Mouse (Mus musculus) left cerebral cortex, postnatal 25 days (tissue): ENCODE results near the gene Tex9. TPM values are rescaled to one million over a fixed set of nuclear protein-coding genes. Genes with fewer than 3 reads are reported as not detected.
"Not testable (repeated sequence)": the region's sequence is repeated elsewhere in the genome, so short reads cannot be mapped to it uniquely, and the experiment has no call there.

Source experiments
- DNase-seq, 2 experiments: peaks; one replicate each; pipeline ENCODE4 v3.0.0; 2022; ENCODE audit warnings: low spot score in 2 of 2, mixed read lengths in 1 of 2
- intact Hi-C: fragments of 180-260 bp; cut with DNase I; formaldehyde crosslinking; loops from one replicate; pipeline ENCODE4 v1.15.1; 2025
- total RNA-seq, 2 experiments: library from RNA; stranded (reverse); gene quantifications; 2 replicates each; pipeline ENCODE4 v1.2.3; 2021

The Tex9 gene
- total RNA-seq, 2 experiments from 2014 or later: 8.3 to 13.9 TPM

DNA sequence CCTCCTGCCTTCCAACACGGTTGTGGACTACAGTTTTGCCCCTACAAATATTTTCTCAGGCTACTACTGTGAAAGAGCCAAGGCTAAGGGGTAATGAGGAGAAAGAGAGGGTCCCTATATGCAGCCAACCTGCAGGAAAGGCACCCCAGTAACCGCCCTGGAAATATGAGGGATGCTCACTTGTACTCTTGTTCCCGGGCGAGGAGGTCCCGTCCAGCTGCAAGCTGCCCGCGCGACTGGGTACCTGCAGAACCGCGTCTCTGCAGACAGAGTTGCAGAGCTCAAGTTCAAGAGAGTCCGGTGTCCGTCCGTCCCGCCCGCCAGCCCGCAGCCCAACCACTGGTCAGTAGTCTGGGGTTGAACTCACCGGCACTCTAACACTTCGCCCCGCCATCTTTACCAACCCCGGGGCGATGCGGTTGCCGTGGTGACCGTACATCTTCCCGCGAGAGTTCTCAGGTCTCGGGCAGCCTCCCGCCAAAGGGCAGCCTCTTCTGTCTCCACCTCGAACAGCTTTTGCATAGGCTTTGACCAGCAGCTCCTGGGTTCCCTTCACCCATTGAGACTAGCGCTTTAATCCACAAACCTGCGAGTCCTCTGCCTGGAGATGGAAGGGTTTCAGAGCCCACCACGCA, 336 bp downstream of the Tex9 start:
- intact Hi-C loops: loop anchor here (2.0 kb wide), 1 partner anchor 39 kb away; no protein-coding TSS in a partner anchor
- DNase-seq: peak; percentile 85 to 91

DNA sequence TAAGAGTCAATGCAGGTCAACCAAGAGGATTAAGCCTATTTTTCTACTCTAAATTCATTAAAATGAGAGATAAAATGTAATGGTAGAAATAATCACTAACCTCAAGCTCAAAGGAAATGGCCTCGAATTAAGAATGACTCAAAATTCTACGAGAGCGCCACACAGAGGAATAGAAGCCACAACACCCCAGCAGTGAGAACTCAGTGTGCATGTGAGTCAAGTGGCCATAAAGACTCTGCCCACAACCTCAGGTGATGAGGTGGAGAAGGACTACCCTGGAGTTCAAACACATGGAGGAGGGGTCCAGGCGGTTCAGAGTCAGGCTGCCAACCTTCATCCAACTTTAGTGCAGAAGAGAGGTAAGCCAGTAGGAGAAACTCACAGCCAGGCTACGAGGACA, 2.9 kb downstream of the Tex9 start:
- intact Hi-C loops: no loop called here
- DNase-seq: no peak

DNA sequence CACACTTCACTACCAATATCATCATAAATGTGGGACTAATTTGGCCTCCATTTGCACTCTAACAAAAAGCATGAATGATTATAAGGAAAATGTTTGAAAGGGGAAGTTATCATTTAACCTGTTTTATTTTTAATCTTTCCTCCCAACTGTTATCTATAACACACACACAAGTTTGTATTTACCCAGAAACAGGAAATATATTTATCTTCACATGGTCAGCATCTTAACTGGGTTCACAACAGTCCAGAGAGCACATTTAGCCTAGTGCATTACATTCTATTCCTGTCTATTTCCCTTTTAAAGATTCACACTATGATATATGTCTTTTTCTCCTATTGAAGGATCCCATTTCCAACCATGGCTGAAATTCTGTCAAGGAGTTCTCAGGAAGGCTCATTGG, 3.5 kb downstream of the Tex9 start:
- intact Hi-C loops: no loop called here
- no peak for DNase-seq

GRCm38 (mm10) chr9:72479276-72479675, 12.7 kb downstream of the Tex9 start:
- intact Hi-C loops: no loop called here
- no peak for DNase-seq

- DNase-seq: no peak
- intact Hi-C loops: no loop called here
These were observed 14.7 kb downstream of the Tex9 start for GRCm38 (mm10) chr9:72477306-72477705.

DNA sequence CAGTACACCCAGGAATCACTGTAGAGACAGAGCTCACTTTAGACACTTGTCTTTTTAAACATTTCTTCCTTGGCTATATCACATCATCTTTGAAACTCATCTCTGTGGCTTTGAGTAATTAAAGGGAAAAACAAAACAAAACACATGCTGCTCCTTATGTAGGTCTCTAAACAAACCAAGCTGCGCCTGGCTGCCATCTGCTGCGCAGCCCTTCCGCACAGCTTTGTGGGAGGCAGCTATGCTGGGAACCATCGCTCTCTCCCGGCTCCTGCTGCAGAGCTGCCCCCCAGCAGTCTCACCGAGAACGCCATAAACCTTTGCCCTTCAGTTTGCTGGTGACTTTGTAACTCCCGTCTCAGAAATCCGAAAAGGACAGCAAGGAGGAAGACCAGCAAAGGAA, 16.5 kb downstream of the Tex9 start:
- peak; percentile 57 to 72 for DNase-seq
- intact Hi-C loops: no loop called here

GRCm38 (mm10) chr9:72469851-72470250, 22.2 kb downstream of the Tex9 start:
- intact Hi-C loops: no loop called here

GRCm38 (mm10) chr9:72468616-72469015, 23.4 kb downstream of the Tex9 start:
- DNase-seq: no peak
- intact Hi-C loops: no loop called here

More at GRCm38 (mm10) chr9:72469851-72470250, 22.2 kb downstream of the Tex9 start:
- DNase-seq: no peak

- intact Hi-C loops: no loop called here
- DNase-seq: peak in 1 of 2 experiments; percentile 24
These were observed 24.2 kb downstream of the Tex9 start for GRCm38 (mm10) chr9:72467551-72468407.

- intact Hi-C loops: no loop called here
These were observed 26.2 kb downstream of the Tex9 start for GRCm38 (mm10) chr9:72465754-72466181.

DNA sequence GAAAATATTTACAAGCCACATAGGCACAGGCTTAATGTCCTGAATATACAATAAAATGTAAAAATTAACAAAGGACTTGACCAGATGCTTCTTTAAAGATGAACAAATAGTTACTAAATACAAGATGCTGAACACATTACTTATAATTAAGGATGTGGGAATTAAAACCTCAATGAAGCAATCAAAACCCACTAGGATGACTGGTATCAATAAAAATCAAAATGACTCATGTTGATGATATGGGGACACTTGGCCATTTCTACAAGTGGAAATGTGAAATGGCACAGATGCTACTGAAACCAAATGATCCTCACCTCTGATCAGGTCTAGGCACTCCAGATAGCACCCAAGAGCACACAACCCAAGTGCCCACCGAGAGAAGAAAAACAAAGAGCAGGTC, 27.2 kb downstream of the Tex9 start:
- DNase-seq: no peak
- intact Hi-C loops: no loop called here

More at GRCm38 (mm10) chr9:72465754-72466181, 26.2 kb downstream of the Tex9 start:
- no peak for DNase-seq

DNA sequence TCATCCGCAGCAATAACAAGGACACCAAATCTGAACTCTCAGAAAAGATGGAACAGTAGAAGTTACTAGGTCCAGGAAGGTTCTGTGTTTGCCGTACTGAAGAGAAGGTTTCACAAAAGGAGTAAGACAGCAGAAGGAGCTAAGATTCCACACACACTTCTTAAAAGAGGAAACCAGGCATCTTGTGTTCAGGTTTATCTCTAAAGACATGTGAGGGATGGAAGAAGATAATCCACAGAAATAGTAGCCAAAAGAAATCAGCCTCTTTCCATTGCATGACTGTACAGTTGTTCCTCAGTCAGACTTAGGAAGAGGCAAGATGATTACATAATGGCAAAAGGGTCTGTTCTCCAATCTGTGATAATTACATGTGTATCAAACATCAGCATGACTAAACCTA, 29.6 kb downstream of the Tex9 start:
- no peak for DNase-seq
- intact Hi-C loops: no loop called here

DNA sequence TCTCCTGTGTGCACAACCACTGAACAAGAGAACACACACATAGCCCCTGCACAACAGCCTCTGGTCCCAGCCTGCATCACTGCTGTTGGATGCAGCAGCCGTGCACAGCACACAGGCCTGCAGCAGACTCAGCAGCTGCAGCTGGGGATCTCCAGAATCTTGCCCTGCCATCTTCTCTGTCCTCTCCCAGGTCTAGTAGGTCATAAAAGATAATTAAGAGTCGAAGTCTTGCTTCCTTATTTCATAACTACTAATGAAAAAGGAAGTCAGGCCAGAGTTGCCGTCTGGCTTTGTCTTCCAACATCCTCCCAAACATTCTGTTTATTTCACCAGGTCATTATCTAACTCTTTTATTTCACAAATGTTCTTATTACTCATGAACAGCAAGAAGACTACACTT, 31.2 kb downstream of the Tex9 start:
- no peak for DNase-seq
- intact Hi-C loops: no loop called here

DNA sequence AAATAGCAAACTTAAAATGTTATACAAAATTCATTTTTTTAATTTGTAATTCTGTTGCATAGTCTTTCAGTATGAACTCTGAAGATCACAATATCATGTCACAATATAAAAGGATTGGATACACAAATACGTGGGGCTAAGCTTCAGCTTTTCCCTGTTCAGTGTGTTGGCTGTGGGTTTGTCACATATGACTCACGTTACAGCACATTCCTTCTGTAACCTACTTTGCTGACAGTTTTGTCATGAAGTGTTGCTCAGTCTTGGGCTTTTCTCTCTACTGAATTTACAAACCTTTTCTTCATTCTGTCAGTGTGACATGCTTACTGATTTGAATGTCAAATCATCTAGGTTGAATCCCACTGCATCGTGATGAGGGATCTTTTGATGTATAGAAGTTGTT, 32.3 kb downstream of the Tex9 start:
- peak in 1 of 2 experiments; percentile 59 for DNase-seq
- intact Hi-C loops: no loop called here

DNA sequence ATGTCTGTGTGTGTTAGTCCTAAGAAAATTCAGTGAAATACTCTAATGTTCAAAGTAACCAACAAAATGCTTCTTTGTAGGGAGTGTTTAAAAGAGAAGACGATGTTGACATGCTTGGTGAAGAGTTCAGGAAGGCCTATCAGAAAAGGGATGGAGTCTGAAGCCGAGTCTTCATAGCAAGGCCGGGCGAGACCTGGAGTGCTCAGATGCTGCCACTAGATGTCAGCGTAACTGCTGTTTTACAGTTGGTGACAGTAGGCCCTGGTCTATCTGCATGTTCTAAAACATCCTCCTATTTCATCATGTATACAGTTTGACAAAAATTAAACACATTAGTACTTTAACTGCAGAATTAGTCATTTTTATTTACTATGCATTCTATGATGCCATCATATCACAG, 33.8 kb downstream of the Tex9 start:
- DNase-seq: peak; percentile 67 to 85
- intact Hi-C loops: loop anchor here (1.0 kb wide), 1 partner anchor 72 kb away; no protein-coding TSS in a partner anchor

DNA sequence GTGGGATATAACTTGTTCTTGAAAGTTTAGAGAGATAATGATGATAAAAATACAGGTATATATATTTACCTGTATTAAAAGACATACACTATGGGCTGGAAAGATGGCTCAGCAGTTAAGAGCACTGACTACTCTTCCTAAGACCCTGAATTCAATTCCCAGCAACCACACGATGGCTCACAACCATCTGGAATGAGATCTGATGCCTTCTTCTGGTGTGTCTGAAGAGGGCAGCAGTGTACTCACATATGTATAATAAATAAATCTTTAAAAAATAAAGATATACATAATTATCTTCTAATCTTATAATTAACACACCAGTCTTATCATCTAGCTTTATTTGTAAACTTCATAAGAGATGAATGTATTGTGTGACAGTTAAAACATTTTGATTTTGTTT, 35.6 kb downstream of the Tex9 start:
- no peak for DNase-seq
- intact Hi-C loops: no loop called here

- DNase-seq, intact Hi-C loops: not testable (repeated sequence)
These were observed 37.7 kb downstream of the Tex9 start for GRCm38 (mm10) chr9:72454281-72454680.

DNA sequence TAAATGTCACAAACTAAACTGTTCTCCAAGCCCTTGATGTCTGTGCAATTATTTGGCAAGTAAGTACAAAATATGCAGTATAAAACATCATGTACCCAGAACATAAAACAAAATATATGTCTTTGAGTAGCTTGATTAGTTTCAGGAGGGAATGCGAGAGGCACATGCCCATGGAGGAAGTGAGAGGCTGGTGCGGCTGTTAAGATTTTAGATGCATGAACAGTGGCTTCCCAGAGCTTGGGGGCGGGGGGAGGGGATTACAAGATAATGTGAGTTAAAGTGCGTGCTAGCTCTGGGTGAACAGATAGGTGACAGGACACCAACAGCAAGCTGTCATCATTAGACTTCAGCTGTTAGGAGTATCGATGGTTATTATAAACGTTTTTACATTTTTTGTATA, 40.9 kb downstream of the Tex9 start:
- DNase-seq: no peak
- intact Hi-C loops: no loop called here

DNA sequence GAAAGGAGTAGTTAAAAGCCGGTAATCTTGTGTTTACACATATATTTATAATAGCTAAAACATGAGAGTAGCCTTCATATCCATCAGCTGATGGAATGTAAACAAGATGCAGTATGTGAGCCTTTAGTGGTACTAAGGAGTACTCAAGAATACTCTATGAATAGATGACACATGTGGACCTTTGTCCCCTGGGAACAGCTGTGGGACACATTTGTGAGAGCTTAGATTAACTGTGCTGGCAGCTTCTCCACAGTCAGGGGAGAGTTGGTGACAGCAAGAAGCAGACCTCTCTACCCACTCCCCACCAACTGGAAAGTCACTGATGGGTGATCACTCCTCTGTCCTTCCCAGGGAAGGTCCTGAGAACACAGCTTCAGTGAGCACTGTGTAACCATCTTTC, 41.6 kb downstream of the Tex9 start:
- intact Hi-C loops: no loop called here
- no peak for DNase-seq

DNA sequence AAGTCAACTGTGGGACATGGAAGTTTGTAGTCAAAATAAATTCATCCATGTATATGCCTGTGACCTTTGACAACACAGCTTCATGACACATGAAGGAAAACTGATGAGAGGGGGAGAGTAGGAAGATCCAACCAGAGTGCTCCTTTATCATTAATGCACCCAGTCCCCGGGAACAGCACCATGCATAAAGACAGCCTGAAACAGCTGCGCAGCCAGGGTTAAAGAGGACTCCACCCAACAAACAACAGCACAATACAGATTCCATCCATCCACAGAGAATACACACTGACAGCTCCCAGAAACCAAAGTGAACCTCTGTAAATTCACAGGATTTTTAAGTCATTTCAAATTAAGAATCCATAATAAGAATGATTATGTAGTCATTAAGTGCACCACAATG, 42.2 kb downstream of the Tex9 start:
- intact Hi-C loops: no loop called here
- no peak for DNase-seq

GRCm38 (mm10) chr9:72449367-72449766, 42.6 kb downstream of the Tex9 start:
- DNase-seq: no peak
- intact Hi-C loops: no loop called here
